Mouse (Mus musculus): Measurements from ENCODE around the gene Rnft1. TPM values are rescaled to one million over a fixed set of nuclear protein-coding genes. Genes with fewer than 3 reads are reported as not detected.
"Not testable (repeated sequence)": the region's sequence is repeated elsewhere in the genome, so short reads cannot be mapped to it uniquely, and the experiment has no call there.

The Rnft1 gene
- polyA plus RNA-seq (2012; rRNA removed), result 5.4 and 7.1 TPM in 2 replicates

DNA sequence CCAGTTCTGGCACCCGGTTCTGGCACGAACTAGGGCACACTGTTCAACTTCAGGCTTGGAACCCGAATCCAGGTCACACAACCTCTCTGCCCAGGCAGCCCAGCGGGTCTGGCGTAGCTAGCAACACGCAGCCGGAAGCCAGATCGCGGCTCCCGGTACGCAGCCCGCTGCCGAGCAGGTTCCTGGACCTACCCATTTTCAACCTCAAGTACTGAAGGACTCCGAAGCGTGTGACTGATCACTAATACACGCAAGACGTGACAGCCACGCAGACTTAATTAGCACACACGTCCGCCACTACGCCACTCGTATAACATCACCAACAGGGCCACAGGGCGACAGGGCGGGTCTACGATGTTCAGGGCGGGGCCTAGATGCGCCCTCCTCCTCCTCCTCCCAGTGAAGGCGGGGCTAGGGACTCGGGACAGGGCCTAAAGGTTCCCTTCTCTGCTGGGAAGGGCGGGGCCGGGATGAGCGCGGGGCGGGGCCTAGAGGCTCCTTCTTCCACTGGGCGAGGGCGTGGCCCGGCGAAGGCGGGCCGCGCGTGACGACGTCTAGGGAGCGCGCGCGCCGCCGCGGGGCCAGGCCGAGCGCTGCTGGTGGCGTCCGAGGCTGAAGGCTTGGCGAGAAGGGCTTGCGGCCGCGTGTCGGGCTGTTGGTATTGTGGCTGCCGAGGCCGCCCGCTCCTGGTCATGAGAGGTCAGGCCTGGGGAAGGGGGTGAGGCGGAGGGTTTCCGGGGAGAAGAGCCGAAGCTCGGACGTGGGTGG is at the start of gene Rnft1:
Gene Rnft1, plus strand, starts transcription at position 557 of the 768 bp plus-strand sequence.
- DNase-seq (ENCODE audit: low read depth, low spot score), result peak; percentile 97
- under 1% methylated on average over 68 of the region's 68 CpGs for WGBS

DNA sequence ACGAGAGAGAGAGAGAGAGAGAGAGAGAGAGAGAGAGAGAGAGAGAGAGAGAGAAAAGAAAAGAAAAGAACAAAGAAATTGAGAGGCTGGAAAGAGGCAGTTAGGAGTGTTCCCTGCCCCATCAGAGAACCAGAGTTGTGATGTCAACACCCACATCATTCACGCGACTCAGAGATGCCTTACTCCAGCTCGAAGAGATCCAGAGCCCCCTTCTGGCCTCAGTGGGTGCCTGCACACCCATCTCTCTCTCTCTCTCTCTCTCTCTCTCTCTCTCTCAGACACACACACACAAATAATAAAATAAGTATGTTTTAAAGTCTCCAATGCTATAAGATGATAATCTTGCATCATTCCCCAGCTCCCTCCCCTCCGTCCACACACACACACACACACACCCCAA is 47.6 kb upstream of the Rnft1 start:
- no peak for DNase-seq (ENCODE audit: low read depth, low spot score)
- 14% methylated on average over 5 of the region's 5 CpGs for WGBS

DNA sequence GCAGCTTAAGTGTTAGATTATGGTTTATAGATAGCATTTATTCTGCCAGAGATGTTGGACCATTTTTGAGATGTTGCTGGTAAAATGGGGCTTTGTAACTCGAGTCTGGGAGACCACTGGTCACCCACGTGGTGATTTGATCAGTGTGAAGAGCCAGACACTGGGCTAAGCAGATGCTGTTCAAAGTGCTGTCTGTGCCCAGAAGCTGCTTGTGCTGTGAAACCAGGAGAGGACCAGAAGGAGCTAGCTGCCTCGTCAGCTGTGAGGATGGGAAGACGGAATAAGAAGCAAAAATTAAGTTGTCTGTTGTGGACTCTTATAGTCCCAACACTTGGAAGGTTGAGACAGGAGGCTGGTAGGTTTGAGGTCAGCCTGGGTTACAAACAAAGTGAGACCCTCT is 46.2 kb upstream of the Rnft1 start:
- DNase-seq (ENCODE audit: low read depth, low spot score), result no peak
- 51% methylated on average over 4 of the region's 4 CpGs for WGBS

DNA sequence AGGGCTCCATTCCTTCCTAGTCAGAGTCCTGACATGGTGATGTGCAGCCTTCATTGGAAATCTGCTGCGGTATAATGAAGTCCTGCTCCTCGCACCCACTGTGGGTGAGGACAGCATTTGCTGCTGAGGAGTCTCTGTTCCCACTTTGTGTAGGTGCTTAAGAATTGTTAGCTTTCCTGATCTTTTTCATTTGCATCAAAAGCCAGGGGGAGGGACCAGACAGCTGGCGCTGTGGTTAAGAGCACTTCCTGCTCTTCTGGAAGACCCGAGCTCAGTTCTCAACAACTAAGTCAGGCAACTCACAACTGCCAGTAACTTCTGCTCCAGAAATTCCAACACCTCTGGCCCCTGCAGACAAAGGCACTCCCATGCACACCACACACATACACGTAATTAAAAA is 43.7 kb upstream of the Rnft1 start:
- 58% methylated on average over 5 of the region's 5 CpGs for WGBS
- DNase-seq (ENCODE audit: low read depth, low spot score), result no peak

DNA sequence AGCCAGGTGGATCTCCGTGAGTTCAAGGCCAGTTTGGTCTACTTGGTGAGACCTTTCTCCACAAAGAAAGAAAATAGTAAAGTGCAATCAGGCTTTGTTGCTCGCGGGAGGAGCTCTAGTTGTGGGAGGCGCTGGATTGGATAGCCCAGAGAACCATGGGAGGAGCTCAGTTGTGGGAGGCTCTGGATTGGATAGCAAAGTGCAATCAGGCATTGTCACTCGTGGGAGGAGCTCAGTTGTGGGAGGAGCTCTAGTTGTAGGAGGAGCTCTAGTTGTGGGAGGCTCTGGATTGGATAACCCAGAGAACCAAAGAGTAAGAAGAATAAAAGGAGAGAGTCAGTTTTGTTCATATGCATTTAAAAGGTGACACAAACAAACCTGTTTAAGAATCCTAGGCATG is 30.5 kb upstream of the Rnft1 start:
- no peak for DNase-seq (ENCODE audit: low read depth, low spot score)
- WGBS, result 82% methylated on average over 5 of the region's 5 CpGs

DNA sequence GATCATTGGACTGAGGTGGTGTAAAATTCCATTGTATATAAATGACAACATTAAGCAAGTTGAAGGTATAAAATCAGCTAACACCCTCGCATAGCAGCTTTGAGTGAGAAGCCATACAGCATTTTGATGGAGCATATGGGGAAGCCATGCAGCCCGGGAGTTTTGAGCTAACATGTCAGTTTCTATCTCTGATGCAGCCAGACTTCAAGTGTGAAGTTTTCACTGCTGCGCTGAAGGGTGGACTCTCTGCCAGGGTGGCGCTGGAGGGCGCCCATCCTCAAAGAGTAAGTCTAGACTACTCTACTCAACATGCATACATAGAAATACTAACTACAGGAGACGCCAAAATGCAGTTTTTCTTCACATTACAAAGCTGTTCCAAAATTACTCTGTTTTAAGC is 26.9 kb upstream of the Rnft1 start:
- 82% methylated on average over 6 of the region's 6 CpGs for WGBS
- DNase-seq (ENCODE audit: low read depth, low spot score), result no peak

DNA sequence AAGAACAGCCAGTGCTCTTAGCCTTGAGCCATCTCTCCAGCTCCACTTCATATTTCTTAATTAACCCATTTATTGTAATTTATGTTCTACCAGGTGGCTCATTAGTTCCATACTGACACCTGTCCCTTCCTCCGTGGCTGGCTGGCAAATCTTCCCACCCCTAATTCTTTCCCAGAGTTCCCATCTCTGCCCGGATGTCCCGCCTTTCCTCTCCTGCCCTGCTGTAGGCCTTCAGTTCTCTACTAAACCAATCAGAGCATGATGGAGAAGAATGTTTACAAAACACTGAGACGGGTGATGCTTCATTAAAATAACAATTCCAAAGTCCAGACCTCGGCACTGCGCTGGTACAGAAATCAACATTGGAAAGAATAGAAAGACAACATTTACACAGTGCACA is 25.6 kb upstream of the Rnft1 start:
- 71% methylated on average over 6 of the region's 6 CpGs for WGBS
- no peak for DNase-seq (ENCODE audit: low read depth, low spot score)

DNA sequence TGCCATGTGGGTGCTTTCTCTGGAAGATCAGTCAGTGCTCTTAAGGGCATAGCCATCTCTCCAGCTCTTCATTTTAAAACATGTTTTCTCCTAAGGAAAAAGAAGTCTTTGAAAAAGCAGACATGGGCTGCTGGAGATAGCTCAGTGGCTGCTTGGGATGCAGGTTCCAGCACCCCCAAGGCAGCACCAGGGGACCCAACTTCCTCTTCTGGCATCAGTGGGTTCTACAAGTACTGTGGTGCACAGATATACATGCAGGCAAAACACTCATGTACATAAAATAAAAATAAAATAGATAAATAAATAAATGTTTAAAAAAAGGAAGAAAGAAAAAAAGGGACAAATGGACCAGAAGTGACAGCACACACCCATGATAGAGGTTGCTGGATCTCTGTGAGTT is 21.9 kb upstream of the Rnft1 start:
- DNase-seq (ENCODE audit: low read depth, low spot score), result no peak

DNA sequence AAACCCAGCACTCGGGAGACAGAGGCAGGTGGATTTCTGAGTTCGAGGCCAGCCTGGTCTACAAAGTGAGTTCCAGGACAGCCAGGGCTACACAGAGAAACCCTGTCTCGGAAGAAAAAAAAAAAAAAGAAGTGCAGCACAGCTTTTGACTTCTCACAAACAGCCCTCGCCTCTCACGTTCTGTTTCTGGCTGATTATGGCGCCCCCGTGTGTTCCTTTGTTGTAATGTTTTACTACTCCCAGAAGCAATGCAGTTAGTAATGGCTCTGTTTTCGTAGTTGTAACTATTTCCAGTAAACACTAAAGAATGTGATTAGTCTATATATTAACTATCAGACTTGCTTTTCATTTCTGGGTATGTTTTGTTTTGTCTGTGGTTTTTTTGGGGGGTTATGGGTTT is 20.2 kb upstream of the Rnft1 start:
- DNase-seq (ENCODE audit: low read depth, low spot score), result not testable (repeated sequence)
- WGBS, result 8% methylated on average over 8 of the region's 8 CpGs

DNA sequence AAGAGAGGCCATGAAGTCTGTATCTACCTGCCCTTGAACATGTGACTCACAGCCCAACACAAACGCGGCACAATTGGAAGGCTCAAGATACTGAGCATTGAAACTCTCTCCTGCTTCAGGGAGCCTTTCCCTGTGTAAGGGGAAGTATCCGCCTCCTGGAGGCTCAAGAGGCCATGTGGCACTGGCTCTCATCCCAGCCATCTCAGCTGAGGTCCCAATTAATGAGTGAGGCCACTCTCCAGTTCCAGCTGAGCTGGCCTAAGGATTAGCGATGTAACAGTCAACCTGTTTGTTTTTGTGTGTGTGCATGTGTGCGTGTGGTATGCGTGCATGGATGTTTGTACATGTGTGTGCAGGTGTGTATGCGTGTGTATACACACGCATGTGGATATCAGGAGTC is 16.1 kb upstream of the Rnft1 start:
- no peak for DNase-seq (ENCODE audit: low read depth, low spot score)
- 73% methylated on average over 8 of the region's 8 CpGs for WGBS

DNA sequence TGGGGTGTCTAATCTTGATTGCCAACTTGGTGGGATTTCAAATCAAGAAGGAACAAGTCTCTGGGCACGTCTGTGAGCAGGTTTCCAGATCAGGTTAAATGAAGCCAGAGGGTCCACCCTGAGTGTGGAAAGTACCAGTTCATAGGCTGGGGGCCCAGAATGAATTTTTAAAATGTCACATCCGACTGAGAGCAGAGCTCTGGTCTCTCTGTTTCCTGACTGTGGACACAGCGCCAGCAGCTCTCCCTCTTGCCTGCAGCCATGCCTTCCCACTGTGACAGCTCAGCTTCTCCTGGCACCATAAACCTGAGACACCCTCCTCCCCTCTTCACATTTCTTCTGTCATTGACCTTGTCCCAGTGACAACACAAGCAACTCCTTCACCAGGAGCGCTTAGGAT is 15.5 kb upstream of the Rnft1 start:
- 81% methylated on average over 4 of the region's 4 CpGs for WGBS
- DNase-seq (ENCODE audit: low read depth, low spot score), result no peak

DNA sequence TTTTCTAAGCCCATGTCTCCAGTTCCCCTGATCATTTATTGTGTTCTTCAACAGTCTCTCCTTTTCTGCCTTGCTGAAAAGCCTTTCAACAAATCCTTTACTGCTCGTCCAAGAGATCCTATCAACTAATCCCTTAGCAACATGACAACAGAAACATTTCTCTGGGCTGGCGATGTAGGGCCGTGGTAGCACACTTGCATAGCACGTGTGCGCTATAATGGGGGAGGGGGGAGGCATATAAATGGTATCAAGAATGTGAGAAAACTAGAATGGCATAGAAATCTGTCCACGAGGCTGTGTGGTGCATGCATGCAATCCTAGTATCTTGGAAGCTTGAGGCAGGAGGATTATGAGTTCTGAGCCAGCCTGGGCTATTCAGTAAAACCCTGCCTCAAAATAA is 12.7 kb upstream of the Rnft1 start:
- WGBS, result 69% methylated on average over 6 of the region's 6 CpGs
- no peak for DNase-seq (ENCODE audit: low read depth, low spot score)

DNA sequence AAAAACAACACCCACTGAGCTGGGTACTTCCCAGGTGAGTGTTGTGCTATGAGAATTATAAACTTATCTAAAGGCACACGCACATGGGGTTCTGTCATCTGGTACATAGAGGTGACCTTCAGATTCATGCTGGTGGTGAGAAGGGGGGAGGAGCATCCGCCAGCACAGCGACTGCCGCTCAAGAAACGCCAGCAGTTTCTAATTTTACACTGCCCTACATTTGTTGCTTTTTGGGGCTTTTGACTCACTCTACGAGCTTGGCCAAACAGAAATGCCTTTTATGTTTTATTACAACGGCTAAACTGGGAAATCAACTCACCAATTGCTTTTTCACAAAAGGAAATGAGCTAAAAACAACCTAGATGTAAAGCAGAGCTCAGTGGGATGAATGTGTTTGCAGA is 11.7 kb upstream of the Rnft1 start:
- no peak for DNase-seq (ENCODE audit: low read depth, low spot score)
- WGBS, result 1% methylated on average over 7 of the region's 7 CpGs

DNA sequence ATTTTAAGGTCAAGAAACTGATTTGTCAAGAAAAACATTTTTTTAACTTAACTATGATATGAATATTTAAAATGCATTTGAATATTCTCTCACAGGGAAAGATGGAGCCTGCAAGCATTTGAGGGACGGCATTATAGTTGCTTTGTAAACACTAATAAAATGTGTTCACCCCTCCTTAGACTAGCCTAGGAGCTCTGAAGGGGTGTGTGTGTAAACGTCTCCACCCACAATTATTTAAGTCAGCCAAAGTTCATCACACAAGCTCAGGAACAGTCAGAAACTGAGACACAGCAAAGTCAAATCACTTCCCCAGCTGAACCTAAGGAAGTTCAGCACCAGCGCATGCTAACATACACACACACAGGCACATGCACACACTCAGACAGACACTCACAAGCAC is 10.9 kb upstream of the Rnft1 start:
- no peak for DNase-seq (ENCODE audit: low read depth, low spot score)
- 10% methylated on average over 3 of the region's 3 CpGs for WGBS

DNA sequence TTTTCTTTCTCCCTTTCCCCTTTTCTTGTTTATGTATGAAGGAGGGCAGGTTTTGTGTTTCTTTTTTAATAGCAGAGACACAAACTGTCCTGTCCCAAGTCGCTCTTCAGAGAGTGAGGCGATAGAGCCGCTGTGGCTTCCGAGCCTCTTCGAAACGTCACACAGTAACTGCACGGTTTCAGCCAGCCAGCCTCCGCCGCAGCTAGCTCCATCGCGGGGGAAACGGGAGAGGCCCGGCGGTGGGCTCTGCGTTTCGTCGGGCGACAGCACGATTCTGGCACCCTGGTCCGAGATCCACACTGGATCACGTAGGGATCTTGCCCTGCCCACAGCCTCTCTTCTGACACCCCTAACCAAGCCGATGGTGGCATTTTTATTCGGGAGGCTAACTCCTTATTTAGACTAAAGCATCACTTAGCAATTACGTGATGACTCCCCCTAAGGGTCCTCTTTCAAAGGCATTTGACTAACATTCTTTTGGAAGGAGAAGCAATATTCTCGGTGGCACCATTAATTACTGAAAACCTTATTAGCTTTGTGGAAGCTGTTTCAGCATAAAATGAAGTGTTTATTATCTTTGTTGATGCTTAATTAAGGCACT is 553 bp downstream of the Rnft1 start:
- no peak for DNase-seq (ENCODE audit: low read depth, low spot score)
- under 1% methylated on average over 25 of the region's 25 CpGs for WGBS

DNA sequence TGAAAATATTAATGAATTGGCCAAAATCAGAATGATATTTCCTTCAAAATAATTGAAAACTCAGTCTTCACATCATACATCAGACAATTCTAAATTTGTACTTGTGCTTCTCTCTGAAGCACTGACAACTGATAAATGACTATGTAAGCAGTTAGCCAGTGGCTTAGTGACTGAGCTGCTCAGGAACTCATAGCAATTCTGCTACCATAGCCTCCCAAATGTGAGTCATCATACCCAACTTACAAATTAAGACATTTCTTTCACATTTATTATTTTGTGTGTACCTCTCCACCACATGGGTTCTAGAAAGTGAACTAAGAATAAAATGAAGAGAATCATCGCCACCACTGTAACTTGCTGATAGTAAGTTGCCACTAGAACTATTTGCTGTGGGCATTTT is 6.3 kb downstream of the Rnft1 start:
- WGBS, result 98% methylated on average over 1 of the region's 1 CpGs
- DNase-seq (ENCODE audit: low read depth, low spot score), result no peak

DNA sequence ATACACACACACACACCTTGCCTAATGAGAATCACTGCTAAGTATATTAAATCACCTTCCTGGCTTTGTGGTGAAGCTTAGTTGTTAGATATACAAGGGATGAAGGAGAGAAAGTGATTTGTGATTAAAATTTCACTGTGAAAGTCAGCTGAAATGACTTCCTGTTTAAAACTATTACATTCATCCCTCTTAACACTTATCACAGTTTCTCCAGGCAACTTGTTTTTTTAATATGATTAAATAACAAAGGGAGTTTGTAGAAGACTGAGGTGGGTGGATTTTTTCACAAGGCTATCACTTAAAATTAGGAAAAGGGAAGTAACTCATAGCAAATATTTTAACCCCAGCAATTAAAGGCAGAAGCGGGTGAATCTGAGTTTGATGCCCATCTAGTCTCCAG is 12.9 kb downstream of the Rnft1 start:
- no peak for DNase-seq (ENCODE audit: low read depth, low spot score)
- 90% methylated on average over 1 of the region's 1 CpGs for WGBS

DNA sequence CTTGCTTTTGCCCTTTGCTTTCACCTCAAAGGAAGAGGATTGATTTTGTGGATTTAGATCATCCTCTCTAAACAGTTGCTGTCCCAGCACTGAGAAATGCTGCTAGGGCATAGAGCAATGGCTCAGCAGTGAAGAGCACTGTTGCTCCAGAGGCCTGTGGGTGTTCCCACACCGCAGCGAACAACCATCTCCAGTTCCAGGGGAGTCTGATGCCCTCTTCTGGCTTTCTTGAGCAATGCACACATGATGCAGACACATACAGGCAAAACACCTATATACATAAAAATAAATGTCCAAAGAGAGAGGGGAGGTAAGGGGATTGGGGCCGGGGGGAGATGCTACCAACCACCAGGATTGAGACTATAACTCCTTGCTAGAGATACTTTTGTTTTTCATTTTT is 13.5 kb downstream of the Rnft1 start:
- WGBS, result 88% methylated on average over 3 of the region's 3 CpGs
- no peak for DNase-seq (ENCODE audit: low read depth, low spot score)

DNA sequence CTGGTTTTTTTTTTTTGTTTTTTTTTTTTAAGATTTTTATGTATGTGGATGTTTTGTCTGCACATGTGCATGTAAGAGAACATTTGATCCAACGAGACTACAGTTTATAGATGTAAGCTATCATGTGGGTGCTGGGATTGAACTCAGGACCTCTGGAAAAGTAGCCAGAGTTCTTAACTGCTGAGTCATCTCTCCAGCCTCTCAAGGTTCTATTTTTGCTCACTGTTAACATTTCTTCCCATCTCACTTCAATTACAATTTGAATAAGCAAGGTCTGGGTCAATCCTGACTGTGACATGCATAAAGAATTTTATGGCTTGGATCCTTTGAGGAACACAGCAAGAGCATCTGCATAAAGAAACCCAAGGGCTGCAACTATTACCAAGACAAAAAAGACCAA is 16.3 kb downstream of the Rnft1 start:
- WGBS, result 50% methylated on average over 1 of the region's 1 CpGs
- DNase-seq (ENCODE audit: low read depth, low spot score), result no peak

DNA sequence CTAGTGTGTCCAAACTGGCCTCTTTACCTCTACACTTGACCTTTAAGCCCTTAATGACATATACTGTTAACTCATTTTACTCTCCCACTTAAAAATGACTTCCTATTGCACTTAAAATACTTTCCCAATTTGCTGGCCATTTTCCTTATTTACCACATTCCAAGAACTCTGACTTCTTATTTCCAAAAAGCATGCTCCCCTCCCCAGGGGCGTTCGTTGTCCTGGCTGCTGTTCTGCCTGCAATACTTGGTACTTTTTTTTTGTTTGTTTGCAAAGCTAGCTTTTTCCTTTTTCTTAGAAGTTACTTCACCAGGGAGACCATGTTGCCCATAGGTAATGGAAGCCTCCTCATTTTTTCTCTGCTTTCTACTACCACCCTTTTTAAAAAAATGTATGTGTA is 18.7 kb downstream of the Rnft1 start:
- no peak for DNase-seq (ENCODE audit: low read depth, low spot score)
- 83% methylated on average over 2 of the region's 2 CpGs for WGBS

DNA sequence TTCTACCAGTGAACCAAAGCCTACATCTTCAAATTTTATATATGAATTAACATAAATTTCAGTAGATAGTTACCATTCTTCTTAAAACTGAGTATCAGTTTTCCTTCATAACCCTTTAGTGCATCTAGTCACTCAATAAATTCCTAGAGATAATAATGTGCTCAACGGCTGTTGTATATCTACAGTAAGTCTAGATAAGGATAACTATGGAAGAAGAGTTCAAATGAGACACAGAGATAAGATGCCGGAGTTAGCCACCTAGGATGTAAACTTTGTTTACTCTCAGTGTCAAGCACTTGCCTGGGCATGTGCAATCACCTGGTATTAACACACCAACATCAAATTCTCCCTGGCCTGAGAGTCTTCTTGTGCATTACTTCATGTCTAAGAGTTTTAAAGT is 22.9 kb downstream of the Rnft1 start:
- 65% methylated on average over 2 of the region's 2 CpGs for WGBS
- no peak for DNase-seq (ENCODE audit: low read depth, low spot score)

DNA sequence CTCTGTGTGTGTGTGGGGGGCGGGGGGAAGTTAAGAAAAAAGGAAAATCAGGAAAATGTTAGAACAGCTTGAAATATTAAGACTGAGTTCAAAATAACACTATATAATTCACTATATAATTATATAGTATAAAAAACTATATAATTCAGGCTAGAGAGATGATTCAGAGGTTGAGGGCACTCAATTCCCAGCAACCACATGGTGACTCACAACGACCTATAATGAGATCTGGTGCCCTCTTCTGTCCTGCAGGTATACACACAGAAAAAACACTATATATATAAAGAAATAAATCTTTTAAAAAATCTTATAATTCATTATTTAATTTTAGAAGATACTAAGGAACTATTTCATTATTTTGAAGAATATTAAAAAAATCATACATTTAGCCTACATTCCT is 23.5 kb downstream of the Rnft1 start:
- WGBS, result 85% methylated on average over 2 of the region's 2 CpGs
- no peak for DNase-seq (ENCODE audit: low read depth, low spot score)
